Mouse (Mus musculus): ENCODE data around the gene Six2.

- no peak for TF ChIP-seq CTCF (IDR thresholded peaks at IDR 0.05; ENCODE audit: low read depth)
- TF ChIP-seq EP300 (IDR thresholded peaks at IDR 0.05; ENCODE audit: low read depth), result no peak
Measured at GRCm38 (mm10) chr17:85682181-85682710, 5.8 kb downstream of the Six2 start.

All from heart, postnatal 0 days (tissue).